Mouse (Mus musculus) C2C12 (cell line): ENCODE results near the gene Apob. TPM values are rescaled to one million over a fixed set of nuclear protein-coding genes. Genes with fewer than 3 reads are reported as not detected.
"Not testable (repeated sequence)": the region's sequence is repeated elsewhere in the genome, so short reads cannot be mapped to it uniquely, and the experiment has no call there.

Experiments
- H3K27me3 ChIP-seq: one replicate; pipeline ENCODE4 v1.6.1; 2011; ENCODE audit not compliant: control insufficient read depth, insufficient read depth, insufficient read length
- H3K36me3 ChIP-seq: one replicate; pipeline ENCODE4 v1.6.1; 2011; ENCODE audit not compliant: control insufficient read depth, insufficient read depth
- H3K4me3 ChIP-seq: one replicate; pipeline ENCODE4 v1.5.1; 2011; ENCODE audit warnings: mild to moderate bottlenecking, control low read depth; ENCODE audit not compliant: poor library complexity, insufficient read depth, severe bottlenecking
- H3K79me2 ChIP-seq: one replicate; pipeline ENCODE4 v1.6.1; 2011; ENCODE audit not compliant: control insufficient read depth, insufficient read depth
- H3K79me3 ChIP-seq: one replicate; pipeline ENCODE4 v1.6.1; 2011; ENCODE audit warnings: low read depth, control low read depth
- H3ac ChIP-seq: one replicate; pipeline ENCODE3; 2011; ENCODE audit warnings: low read depth; ENCODE audit not compliant: control insufficient read depth, insufficient read length
- CEBPB ChIP-seq: IDR thresholded peaks from one replicate; pipeline ENCODE4 v1.6.1; 2011; ENCODE audit warnings: low read depth, mild to moderate bottlenecking, control low read depth, moderate library complexity
- CTCF ChIP-seq: IDR thresholded peaks from one replicate; pipeline ENCODE4 v1.5.1; 2011; ENCODE audit not compliant: control insufficient read depth, insufficient read depth, insufficient read length
- FOSL1 ChIP-seq: IDR thresholded peaks from one replicate; pipeline ENCODE4 v1.8.0; 2011; ENCODE audit warnings: mild to moderate bottlenecking, low read length; ENCODE audit not compliant: poor library complexity, insufficient read depth, severe bottlenecking
- MAX ChIP-seq: IDR thresholded peaks from one replicate; pipeline ENCODE4 v1.6.1; 2011; ENCODE audit warnings: mild to moderate bottlenecking, control low read depth
- MYOD1 ChIP-seq: IDR thresholded peaks from one replicate; pipeline ENCODE4 v1.6.1; 2011; ENCODE audit warnings: low read depth; ENCODE audit not compliant: control insufficient read depth, insufficient read length
- MYOG ChIP-seq: IDR thresholded peaks from one replicate; pipeline ENCODE4 v1.6.1; 2011; ENCODE audit not compliant: control insufficient read depth, insufficient read length; ENCODE audit errors: extremely low read depth
- USF1 ChIP-seq: IDR thresholded peaks from one replicate; pipeline ENCODE4 v1.6.1; 2011; ENCODE audit warnings: low read depth, mild to moderate bottlenecking, control low read depth, moderate library complexity
- polyA plus RNA-seq: library from polyadenylated mRNA; unstranded; fragments of >200 nt; fragmentation: generic; extraction: Trizol; gene quantifications from one replicate; pipeline ENCODE4 v1.2.1, GENCODE M21; 2012; ENCODE audit warnings: missing spikeins

Apob gene
- polyA plus RNA-seq, 1 experiment = 0.07 TPM

- H3K79me3 ChIP-seq = no peaks in the 10 kb centered on the region
- no peak overlapping the region for H3ac ChIP-seq
- H3K79me2 ChIP-seq = no peaks in the 10 kb centered on the region
- no peaks in the 10 kb centered on the region for H3K36me3 ChIP-seq
- no peak overlapping the region for H3K4me3 ChIP-seq
- TF ChIP-seq CEBPB (no peak), MYOD1 (no peak), FOSL1 (no peak), MYOG (no peak), MAX (no peak), USF1 (no peak), CTCF (no peak)
- no peaks in the 10 kb centered on the region for H3K27me3 ChIP-seq
These were observed 52.6 kb downstream of the Apob start for GRCm38 (mm10) chr12:8030057-8030456.

GRCm38 (mm10) chr12:8031169-8031568, 53.7 kb downstream of the Apob start:
- H3K79me3 ChIP-seq, H3K79me2 ChIP-seq, H3K36me3 ChIP-seq: not testable (repeated sequence)

GRCm38 (mm10) chr12:8031595-8032358, 54.3 kb downstream of the Apob start:
- no peaks in the 10 kb centered on the region for H3K79me2 ChIP-seq
- TF ChIP-seq FOSL1 (no peak), MYOG (no peak), CTCF (no peak), MAX (no peak), USF1 (no peak), CEBPB (no peak), MYOD1 (no peak)
- no peaks in the 10 kb centered on the region for H3K79me3 ChIP-seq
- H3K4me3 ChIP-seq = no peak overlapping the region
- H3K27me3 ChIP-seq = no peaks in the 10 kb centered on the region
- H3K36me3 ChIP-seq = no peaks in the 10 kb centered on the region
- H3ac ChIP-seq = no peak overlapping the region

More at GRCm38 (mm10) chr12:8031169-8031568, 53.7 kb downstream of the Apob start:
- not testable (repeated sequence) for H3K4me3 ChIP-seq, H3ac ChIP-seq, H3K27me3 ChIP-seq

- H3K36me3 ChIP-seq = no peaks in the 10 kb centered on the region
- no peaks in the 10 kb centered on the region for H3K27me3 ChIP-seq
- H3K79me3 ChIP-seq = no peaks in the 10 kb centered on the region
- no peak overlapping the region for H3ac ChIP-seq
- TF ChIP-seq CTCF = no peak
- no peak for TF ChIP-seq USF1
- no peak for TF ChIP-seq MAX
- TF ChIP-seq CEBPB = no peak
- H3K79me2 ChIP-seq = no peaks in the 10 kb centered on the region
- H3K4me3 ChIP-seq = no peak overlapping the region
These were observed 54.9 kb downstream of the Apob start for GRCm38 (mm10) chr12:8032359-8032755.

GRCm38 (mm10) chr12:8038081-8038730, 60.8 kb downstream of the Apob start:
- Histone ChIP-seq H3K4me3 (no peak overlapping the region), H3K27me3 (no peaks in the 10 kb centered on the region), H3K36me3 (no peaks in the 10 kb centered on the region), H3ac (no peak overlapping the region), H3K79me2 (no peaks in the 10 kb centered on the region), H3K79me3 (no peaks in the 10 kb centered on the region)
- TF ChIP-seq MAX (no peak), MYOG (no peak), CTCF (no peak), USF1 (no peak), CEBPB (no peak), FOSL1 (no peak), MYOD1 (no peak)
